Mouse (Mus musculus): ENCODE data around the gene Ccl21b. TPM values are rescaled to one million over a fixed set of nuclear protein-coding genes. Genes with fewer than 3 reads are reported as not detected.
"Not testable (repeated sequence)": the region's sequence is repeated elsewhere in the genome, so short reads cannot be mapped to it uniquely, and the experiment has no call there.

The Ccl21b gene
- not detected for polyA plus RNA-seq (2017; shearing (Covaris generic))

DNA sequence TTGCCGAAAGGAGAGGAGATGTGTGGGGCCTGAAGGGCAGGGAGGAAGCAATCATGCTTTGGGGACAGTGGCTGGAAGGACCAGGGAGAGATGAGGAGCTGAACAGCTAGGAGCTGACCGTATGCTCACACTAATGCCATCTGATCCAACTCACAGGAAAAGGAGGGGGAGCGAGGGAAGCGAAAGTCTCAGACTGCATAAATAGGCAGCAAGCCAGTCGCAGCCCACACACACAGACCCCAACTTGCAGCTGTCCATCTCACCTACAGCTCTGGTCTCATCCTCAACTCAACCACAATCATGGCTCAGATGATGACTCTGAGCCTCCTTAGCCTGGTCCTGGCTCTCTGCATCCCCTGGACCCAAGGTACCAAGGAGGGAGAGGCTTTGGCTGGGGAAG is at the start of gene Ccl21b:
Ccl21b (plus strand) TSS at position 301 of the 400 bp plus-strand sequence.
- not testable (repeated sequence) for ATAC-seq

DNA sequence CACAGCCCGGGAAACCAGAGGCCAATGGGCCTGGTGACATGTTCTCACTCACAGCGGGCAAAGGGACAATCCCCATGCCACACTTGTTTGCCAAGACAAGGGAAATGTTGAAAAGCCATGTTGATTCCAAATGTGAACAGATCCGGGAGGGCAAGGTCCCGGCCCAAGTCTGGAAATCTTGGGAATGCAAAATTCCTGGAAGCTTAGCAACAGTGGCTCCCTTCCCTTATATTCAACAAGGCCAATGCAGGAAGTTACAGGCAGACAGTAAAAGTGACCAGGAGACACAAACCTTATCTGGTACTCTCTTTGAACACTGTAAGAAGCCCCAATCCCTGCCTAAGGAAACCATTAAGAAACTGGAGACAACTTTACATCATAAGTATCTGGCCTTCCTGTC is 15.2 kb upstream of the Ccl21b start, which contains the start of gene Gm10600:
Gm10600 (plus strand) TSS at position 301 of the 400 bp plus-strand sequence.
- ATAC-seq = not testable (repeated sequence)

- not testable (repeated sequence) for ATAC-seq
These were observed 38.4 kb downstream of the Ccl21b start, which contains the start of gene Gm21953 for GRCm38 (mm10) chr4:42293967-42294366. Gene Gm21953 (plus strand): TSS chr4:42294267.

Other genes starting within 250 kb of the Ccl21b start
- gene Gm21093, start 221.0 kb upstream of the Ccl21b start, polyA plus RNA-seq (2017; shearing (Covaris generic)) = not detected
- not detected for gene Gm3893, start 164.6 kb upstream of the Ccl21b start, polyA plus RNA-seq (2017; shearing (Covaris generic))
- under 1 TPM in 1 of 2 experiments, not detected in 1; 0.41 TPM for gene Gm13304, start 140.9 kb upstream of the Ccl21b start, polyA plus RNA-seq (2017; shearing (Covaris generic))
- gene Gm13306, start 102.3 kb upstream of the Ccl21b start, polyA plus RNA-seq (2017; shearing (Covaris generic)) = not detected
- gene Gm13305, start 87.2 kb upstream of the Ccl21b start, polyA plus RNA-seq (2017; shearing (Covaris generic)) = not detected
- not detected for gene Gm10600, start 15.1 kb upstream of the Ccl21b start, polyA plus RNA-seq (2017; shearing (Covaris generic))
- gene Gm21953, start 38.5 kb downstream of the Ccl21b start, polyA plus RNA-seq (2017; shearing (Covaris generic)) = not detected
- gene Fam205a3, start 62.6 kb downstream of the Ccl21b start, polyA plus RNA-seq (2017; shearing (Covaris generic)) = not detected
- gene Gm21586, start 183.6 kb downstream of the Ccl21b start, polyA plus RNA-seq (2017; shearing (Covaris generic)) = not detected
- gene Gm2163, start 211.0 kb downstream of the Ccl21b start, polyA plus RNA-seq (2017; shearing (Covaris generic)) = not detected